Mouse (Mus musculus): ENCODE data around the gene Rab15.

Gene Rab15

GRCm38 (mm10) chr12:76778305-76779083 is 44.2 kb downstream of the Rab15 start:
- DNase-seq (ENCODE audit: low read depth, low spot score), result no peak

- peak; percentile 57 for DNase-seq (ENCODE audit: low read depth, low spot score)
Measured at GRCm38 (mm10) chr12:76777845-76778244, 44.9 kb downstream of the Rab15 start.

GRCm38 (mm10) chr12:76776898-76777297 is 45.8 kb downstream of the Rab15 start:
- DNase-seq (ENCODE audit: low read depth, low spot score), result no peak

GRCm38 (mm10) chr12:76775132-76775531 is 47.6 kb downstream of the Rab15 start:
- no peak for DNase-seq (ENCODE audit: low read depth, low spot score)

GRCm38 (mm10) chr12:76774652-76775051 is 48.1 kb downstream of the Rab15 start:
- DNase-seq (ENCODE audit: low read depth, low spot score), result no peak

- no peak for DNase-seq (ENCODE audit: low read depth, low spot score)
Measured at GRCm38 (mm10) chr12:76771540-76771939, 51.2 kb downstream of the Rab15 start.

- no peak for DNase-seq (ENCODE audit: low read depth, low spot score)
Measured at GRCm38 (mm10) chr12:76770841-76771500, 51.7 kb downstream of the Rab15 start.

- DNase-seq (ENCODE audit: low read depth, low spot score), result no peak
Measured at GRCm38 (mm10) chr12:76765901-76766630, 56.6 kb downstream of the Rab15 start.

- peak; percentile 99 for DNase-seq (ENCODE audit: low read depth, low spot score)
Measured at GRCm38 (mm10) chr12:76765354-76765851, 57.3 kb downstream of the Rab15 start, which contains the start of the genes Churc1 and Fntb. Gene Churc1 (plus strand): TSS chr12:76765538. Gene Fntb (plus strand): TSS chr12:76765589.

GRCm38 (mm10) chr12:76752652-76753318 is 69.9 kb downstream of the Rab15 start:
- DNase-seq (ENCODE audit: low read depth, low spot score), result peak; percentile 83

GRCm38 (mm10) chr12:76750866-76751459 is 71.7 kb downstream of the Rab15 start:
- DNase-seq (ENCODE audit: low read depth, low spot score), result no peak
